Mouse (Mus musculus) liver, postnatal 0 days (tissue): ENCODE results near the gene Robo2.

ENCODE experiments used
- CTCF ChIP-seq: sonication (generic); IDR thresholded peaks from 2 replicates; pipeline ENCODE4 v1.5.1; 2016; ENCODE audit warnings: antibody characterized with exemption, low read depth
- EP300 ChIP-seq: IDR thresholded peaks from 2 replicates; pipeline ENCODE4 v1.6.1; 2016; ENCODE audit warnings: antibody characterized with exemption, low read depth, mild to moderate bottlenecking

- TF ChIP-seq EP300 (no peak), CTCF (no peak)
Observed at GRCm38 (mm10) chr16:74216879-74217415, 194.7 kb downstream of the Robo2 start.
